Mouse (Mus musculus): ENCODE data around the gene Ndufs8. TPM values are rescaled to one million over a fixed set of nuclear protein-coding genes. Genes with fewer than 3 reads are reported as not detected.

The Ndufs8 gene
- total RNA-seq, 4 experiments from 2014 or later, result 481 to 543 (median 507) TPM

DNA sequence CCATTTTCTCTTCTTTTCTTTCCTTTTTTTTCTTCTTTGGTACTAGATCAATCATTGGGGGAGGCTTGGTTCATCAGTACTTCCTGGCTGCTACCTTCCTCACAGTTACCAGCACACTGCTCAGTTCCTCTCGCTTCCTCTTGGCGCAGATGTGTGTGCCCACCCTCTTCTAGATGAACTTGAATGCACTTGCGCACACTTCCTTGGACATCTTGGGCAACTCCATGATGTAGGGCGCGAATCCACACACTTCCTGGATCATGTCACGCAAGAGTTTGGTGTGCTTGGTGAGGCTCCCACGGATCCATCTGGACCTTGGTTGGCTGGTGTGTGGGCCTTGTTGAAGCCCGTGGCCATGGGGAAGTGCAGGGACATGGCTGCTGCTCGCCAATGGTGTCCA, 19.1 kb upstream of the Ndufs8 start:
- no peak for DNase-seq (ENCODE audit: low spot score)

DNA sequence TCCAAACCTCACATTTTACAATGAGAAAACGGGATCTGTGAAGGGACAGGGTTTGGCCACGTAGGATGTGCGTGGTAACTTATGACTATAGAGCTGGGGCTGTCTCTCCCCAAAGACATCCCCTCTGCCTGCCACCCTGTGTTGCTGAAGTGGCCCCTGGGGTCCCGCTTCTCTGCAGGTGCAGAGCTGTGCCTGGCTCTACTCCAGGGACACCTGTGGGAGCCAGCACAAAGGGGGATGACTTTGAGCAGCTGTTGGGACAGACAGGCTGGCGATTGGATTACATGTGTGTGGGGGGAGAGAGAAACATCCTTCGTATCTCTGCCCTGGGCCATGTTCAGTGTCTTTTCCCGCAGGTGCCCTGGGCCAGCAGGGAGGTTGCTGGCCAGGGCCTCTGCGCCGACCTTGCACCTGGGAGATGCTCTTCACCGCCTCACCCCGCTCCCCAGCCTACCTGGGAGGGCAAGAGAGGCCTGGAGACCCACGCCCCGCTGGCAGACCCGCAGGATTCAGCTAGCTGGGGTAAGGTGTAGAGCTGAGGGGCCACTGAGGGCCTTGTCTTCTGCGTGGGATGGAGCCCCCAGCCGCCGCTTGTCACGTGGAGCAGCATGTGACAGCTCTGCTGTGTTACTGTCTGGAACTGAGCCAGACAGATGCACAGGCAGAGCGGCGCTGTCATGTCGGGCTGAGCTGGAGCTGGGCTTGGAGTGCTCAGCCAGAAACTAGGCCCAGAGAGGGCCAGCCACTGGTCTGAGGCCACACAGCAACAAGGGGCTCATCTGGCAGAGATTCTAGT, 17.9 kb upstream of the Ndufs8 start:
- no peak for DNase-seq (ENCODE audit: low spot score)

- DNase-seq (ENCODE audit: low spot score), result peak; percentile 88
Observed at GRCm38 (mm10) chr19:3929211-3929941, 16.8 kb upstream of the Ndufs8 start, which contains the start of gene Aldh3b1. Gene Aldh3b1, minus strand, starts transcription at chr19:3929808.

DNA sequence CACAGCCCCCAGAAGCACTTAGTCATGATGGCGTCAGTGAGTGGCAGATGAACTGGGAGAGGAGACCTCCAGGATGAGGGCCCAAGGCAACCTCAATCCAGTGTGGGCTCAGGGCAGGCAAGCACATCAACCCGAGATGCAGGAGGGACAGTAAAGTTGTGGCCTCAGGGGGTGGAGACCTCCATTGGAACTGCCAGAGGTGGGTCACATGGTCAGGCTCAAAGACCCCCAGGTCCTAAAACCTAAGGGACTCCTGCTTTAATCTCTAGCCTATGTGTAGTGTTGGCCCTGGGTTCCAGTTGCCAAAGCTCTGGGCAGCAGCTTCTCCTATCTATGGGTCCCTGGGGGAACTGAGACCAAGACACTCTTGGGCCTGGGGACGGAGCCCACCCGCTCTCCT, 16.2 kb upstream of the Ndufs8 start:
- no peak for DNase-seq (ENCODE audit: low spot score)

- DNase-seq (ENCODE audit: low spot score), result no peak
Observed at GRCm38 (mm10) chr19:3927989-3928388, 15.4 kb upstream of the Ndufs8 start.

DNA sequence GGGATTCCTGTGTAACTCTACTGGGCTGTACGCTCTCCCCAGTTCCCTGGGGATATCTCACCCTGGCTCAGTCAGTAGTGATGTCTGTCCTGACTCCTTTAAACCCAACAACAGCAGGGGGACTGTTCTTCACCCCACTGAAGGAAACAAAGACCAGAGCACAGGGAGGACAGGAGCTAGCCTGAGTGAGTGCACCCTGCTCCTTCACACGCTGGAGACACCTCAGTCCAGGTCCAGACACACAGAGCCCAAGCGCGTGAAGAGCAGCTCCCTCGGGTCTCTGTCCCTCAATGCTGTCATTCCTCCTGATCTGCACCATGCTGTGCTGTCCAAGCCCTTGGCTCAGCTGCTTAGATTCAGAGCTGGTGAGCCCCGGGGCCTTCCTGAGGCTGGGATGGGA, 14.1 kb upstream of the Ndufs8 start:
- DNase-seq (ENCODE audit: low spot score), result no peak

GRCm38 (mm10) chr19:3926279-3926678, 13.7 kb upstream of the Ndufs8 start:
- DNase-seq (ENCODE audit: low spot score), result no peak

DNA sequence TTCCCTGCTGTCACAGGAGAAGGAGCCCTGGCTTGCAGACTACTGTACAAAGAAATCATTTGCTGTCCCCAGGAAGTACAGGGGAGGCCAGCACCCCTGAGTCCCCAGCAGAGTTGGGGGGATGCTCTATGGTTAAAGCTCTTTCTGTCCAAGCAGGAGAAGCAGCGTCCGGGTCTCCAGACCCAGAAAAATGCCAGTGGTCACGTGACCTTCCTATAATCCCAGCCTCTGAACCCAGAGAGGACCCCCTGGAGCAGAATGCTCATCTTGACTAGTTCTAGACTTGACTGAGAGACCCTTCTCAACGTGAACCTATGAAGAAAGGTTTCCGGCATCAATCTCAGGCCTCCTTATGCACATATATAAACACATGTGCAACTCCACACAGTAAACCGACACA, 13.3 kb upstream of the Ndufs8 start:
- no peak for DNase-seq (ENCODE audit: low spot score)

DNA sequence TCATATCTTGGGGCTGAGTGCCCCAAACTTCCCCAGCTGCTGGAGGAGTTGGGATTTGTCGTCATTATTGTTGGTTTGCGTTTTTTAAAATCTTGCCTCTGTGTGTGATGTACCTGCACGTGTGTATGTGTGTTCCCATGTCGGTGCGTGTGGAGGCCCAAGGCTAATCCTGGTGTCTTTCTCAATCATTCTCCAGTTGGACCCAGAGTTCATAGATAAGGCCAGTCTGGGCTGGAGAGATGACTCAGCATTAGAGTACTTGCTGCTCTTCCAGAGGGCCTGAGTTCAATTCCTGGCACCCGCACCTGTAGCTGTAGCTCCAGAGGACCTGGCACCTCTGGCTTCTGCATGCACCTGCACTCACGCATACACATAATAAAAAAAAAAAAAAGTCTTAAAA, 12.3 kb upstream of the Ndufs8 start:
- no peak for DNase-seq (ENCODE audit: low spot score)

DNA sequence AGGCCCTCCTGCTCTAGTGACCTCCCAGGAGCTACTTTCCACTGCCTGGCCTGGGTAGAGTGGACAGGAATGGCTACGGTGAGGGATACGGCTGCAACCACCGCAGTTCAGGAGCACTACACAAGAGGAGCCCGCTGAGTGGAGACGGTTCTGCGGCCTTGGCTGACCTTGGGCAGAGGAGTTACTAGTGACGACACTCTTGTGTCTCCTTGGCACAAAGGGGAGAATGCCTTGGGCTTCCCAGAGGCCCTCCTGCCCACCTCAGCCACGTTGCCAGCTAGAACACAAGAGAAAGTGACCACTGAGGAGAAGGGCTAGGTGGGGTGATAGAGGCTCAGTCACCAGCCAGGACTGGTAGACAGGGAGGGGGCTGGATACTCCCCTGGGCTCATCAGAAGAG, 11.6 kb upstream of the Ndufs8 start:
- no peak for DNase-seq (ENCODE audit: low spot score)

DNA sequence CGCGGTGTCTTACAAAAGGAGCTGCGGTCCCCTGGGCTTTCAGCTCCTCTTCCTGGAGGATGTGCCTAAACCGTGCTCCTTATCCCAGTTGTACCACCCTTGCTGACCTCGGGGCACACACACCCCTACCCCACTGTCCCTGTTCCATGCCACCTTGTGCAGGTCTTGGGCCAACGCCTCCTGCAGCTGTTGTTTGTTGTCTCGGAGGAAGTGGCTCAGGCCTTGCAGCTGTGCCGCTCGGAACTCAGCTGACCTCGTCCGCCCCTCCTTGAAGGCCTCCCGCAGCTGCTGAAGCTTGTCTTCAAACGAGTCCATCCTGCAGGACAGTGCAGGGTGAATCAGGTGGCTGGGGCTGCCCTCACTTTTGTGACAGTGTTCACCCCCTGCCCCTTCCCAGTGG, 11.0 kb upstream of the Ndufs8 start:
- DNase-seq (ENCODE audit: low spot score), result no peak

DNA sequence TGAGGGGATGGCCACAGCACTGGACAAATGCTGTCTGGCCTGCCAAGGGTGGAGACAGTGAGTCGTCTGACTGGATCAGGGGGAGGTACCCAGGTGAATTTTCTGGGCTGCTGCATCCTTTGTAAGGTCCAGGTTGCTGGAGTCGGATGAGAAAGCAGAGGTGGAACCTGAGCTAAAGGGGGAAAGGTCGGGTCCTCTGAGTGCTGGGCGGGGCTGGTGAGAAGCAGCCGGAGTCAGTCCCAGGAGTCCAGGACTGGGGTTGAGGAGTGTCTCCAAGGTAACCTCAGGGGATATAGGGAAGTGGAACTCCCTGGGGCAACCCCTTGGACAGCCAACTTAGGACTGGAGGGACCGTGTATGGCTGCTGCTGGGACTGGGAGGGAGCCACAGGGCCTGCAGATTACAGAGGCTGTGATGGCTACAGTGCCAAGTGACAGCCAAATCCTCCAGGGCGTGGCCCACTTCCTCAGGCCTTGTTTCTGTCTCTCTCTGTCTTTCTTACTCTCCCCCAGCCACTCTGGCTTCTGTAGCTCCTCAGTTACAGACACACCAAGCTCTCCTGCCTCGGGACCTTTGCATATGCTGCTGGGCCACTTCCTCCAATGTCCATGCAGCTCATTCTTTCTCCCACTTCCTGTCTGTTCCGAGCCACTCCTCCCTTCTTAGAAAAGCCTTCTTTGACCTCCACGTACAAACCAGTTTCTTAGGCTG, 10.2 kb upstream of the Ndufs8 start:
- DNase-seq (ENCODE audit: low spot score), result no peak

GRCm38 (mm10) chr19:3919928-3920327, 7.4 kb upstream of the Ndufs8 start:
- no peak for DNase-seq (ENCODE audit: low spot score)

DNA sequence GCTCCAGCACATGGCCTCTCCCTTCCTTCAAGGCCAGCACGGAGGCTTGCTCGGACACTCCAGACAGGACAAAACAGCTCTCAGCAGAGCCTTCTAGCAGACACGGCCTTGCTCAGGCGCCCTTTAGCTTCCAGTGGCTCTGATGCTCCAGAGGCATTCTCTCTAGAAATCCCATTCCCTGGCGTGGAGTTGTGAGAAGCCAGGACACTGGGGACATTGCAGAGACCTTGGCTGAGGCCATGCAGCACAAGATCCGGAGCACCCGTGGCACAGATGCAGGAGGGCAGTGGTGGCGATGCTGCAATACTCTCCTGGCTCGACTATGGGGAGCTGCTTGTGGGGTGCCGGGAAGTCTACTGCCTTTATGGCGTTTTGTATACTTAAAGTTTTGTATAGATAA, 4.2 kb upstream of the Ndufs8 start:
- no peak for DNase-seq (ENCODE audit: low spot score)

GRCm38 (mm10) chr19:3914535-3914934, 2.0 kb upstream of the Ndufs8 start:
- DNase-seq (ENCODE audit: low spot score), result no peak

GRCm38 (mm10) chr19:3913692-3914091, 1.1 kb upstream of the Ndufs8 start:
- DNase-seq (ENCODE audit: low spot score), result no peak

DNA sequence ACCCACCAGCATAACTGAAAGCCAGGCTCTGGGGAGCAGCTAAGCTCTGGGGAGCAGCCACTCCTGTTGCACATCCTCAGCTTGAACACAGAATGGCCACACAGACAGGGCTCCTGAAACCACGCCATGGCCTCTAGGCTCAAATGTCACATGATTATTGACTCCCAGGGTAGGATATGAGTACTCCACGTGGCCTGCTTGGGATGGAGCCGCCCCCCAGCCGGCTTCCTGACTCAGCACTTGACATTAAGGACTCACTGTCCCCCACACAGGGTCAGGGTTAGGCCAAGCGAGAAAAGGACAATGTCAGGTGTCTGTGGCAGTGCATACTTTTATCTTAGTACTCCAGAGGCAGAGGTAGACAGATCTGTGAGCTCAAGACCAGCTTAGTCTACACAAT, 2.4 kb downstream of the Ndufs8 start:
- DNase-seq (ENCODE audit: low spot score), result no peak

GRCm38 (mm10) chr19:3907876-3908660, 4.5 kb downstream of the Ndufs8 start:
- no peak for DNase-seq (ENCODE audit: low spot score)

GRCm38 (mm10) chr19:3906795-3907786, 5.5 kb downstream of the Ndufs8 start, which contains the start of gene Tcirg1:
Gene Tcirg1, minus strand, starts transcription at chr19:3907133.
- peak; percentile 86 for DNase-seq (ENCODE audit: low spot score)

DNA sequence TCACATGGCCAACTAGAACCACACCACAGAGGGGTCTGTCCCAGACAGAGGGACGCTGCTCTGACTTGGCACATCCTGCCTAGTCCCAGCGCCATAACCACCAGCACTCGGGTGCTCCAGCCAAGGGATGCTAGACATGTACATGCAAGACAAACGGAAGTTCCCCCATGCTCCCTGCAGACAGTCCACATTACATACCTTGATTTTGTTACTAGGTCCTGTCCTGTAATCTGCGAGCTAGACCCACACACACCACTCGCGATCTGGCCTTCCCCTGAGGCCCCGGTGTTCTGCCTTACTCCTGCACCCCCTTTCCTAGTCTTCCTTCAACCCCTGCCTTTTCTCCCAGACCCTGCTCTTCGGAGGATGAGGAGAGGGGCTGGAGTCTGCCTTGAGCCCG, 6.2 kb downstream of the Ndufs8 start:
- DNase-seq (ENCODE audit: low spot score), result no peak
